Comparison of ENCODE assay signal across 1 mouse cellular context in genomic region chr19:8806810-8807209, GRCm38 (mm10).
TF ChIP-seq lines count a peak whose summit lies in the region.

No protein-coding gene starts in this region.

TF ChIP-seq in CH12.LX, 34 proteins besides CTCF, POLR2A, EP300 and RAD21:
- TF ChIP-seq USF2 (conservative IDR thresholded peaks at IDR 0.05; ENCODE audit: low read depth, low read length) (no peak), GABPA (IDR thresholded peaks at IDR 0.05; ENCODE audit: insufficient replicate concordance, low read depth, low read length) (no peak), SIN3A (IDR thresholded peaks at IDR 0.05; ENCODE audit: low read length) (peak; percentile 93), NRF1 (IDR thresholded peaks at IDR 0.05; ENCODE audit: low read depth, low read length) (no peak), JUN (IDR thresholded peaks at IDR 0.05; ENCODE audit: insufficient read depth, low read depth, low read length) (no peak), TCF12 (IDR thresholded peaks at IDR 0.05; ENCODE audit: low read depth, low read length) (peak; percentile 71; the same call in 1 of the 2 replicates), KAT2A (IDR thresholded peaks at IDR 0.05; ENCODE audit: insufficient replicate concordance, low read length) (no peak), CHD1 (IDR thresholded peaks at IDR 0.05; ENCODE audit: low read depth, low read length) (0 out of 2 replicates have a peak, but pooled peaks have one; percentile 44), MAX (IDR thresholded peaks at IDR 0.05; ENCODE audit: low read length) (peak; percentile 21; the same call in 1 of the 2 replicates), ETS1 (conservative IDR thresholded peaks at IDR 0.05; ENCODE audit: low read depth, low read length) (peak; percentile 72), JUND (conservative IDR thresholded peaks at IDR 0.05; ENCODE audit: low read depth, low read length) (no peak), USF1 (IDR thresholded peaks at IDR 0.05; ENCODE audit: low read depth, low read length) (no peak), MXI1 (IDR thresholded peaks at IDR 0.05; ENCODE audit: low read depth, low read length) (0 out of 2 replicates have a peak, but pooled peaks have one; percentile 14), MAFK (IDR thresholded peaks at IDR 0.05; ENCODE audit: insufficient replicate concordance, low read length) (peak; percentile 63), MAZ (IDR thresholded peaks at IDR 0.05; ENCODE audit: low read depth, low read length) (no peak), MEF2A (IDR thresholded peaks at IDR 0.05; ENCODE audit: borderline replicate concordance, low read depth, low read length) (peak; percentile 38; the same call in 1 of the 2 replicates), TBP (conservative IDR thresholded peaks at IDR 0.05; ENCODE audit: low read depth, low read length) (no peak), IRF4 (IDR thresholded peaks at IDR 0.05; ENCODE audit: low read depth, low read length) (peak; percentile 88), MYC (IDR thresholded peaks at IDR 0.05; ENCODE audit: low read depth, low read length) (peak; percentile 29; the same call in 1 of the 2 replicates), ZNF384 (IDR thresholded peaks at IDR 0.05; ENCODE audit: low read depth, low read length) (no peak), ZMIZ1 (IDR thresholded peaks at IDR 0.05; ENCODE audit: low read depth, low read length) (0 out of 2 replicates have a peak, but pooled peaks have one; percentile 52), NELFE (IDR thresholded peaks at IDR 0.05; ENCODE audit: low read depth, low read length) (no peak), UBTF (IDR thresholded peaks at IDR 0.05; ENCODE audit: low read depth, low read length) (no peak), BHLHE40 (IDR thresholded peaks at IDR 0.05; ENCODE audit: low read depth, low read length) (peak; percentile 39; the same call in 1 of the 2 replicates), SMC3 (IDR thresholded peaks at IDR 0.05; ENCODE audit: low read depth, low read length) (no peak; the same call in 1 of the 2 replicates), HCFC1 (IDR thresholded peaks at IDR 0.05; ENCODE audit: low read depth, low read length) (peak; percentile 42; the same call in 1 of the 2 replicates), ZKSCAN1 (IDR thresholded peaks at IDR 0.05; ENCODE audit: borderline replicate concordance, low read depth, low read length) (no peak), ZC3H11A (IDR thresholded peaks at IDR 0.05; ENCODE audit: low read depth, low read length) (no peak), ELF1 (IDR thresholded peaks at IDR 0.05; ENCODE audit: low read depth, low read length) (peak; percentile 50; the same call in 1 of the 2 replicates), RCOR1 (conservative IDR thresholded peaks at IDR 0.05; ENCODE audit: low read depth, low read length) (peak; percentile 52; the same call in 1 of the 2 replicates), CHD2 (IDR thresholded peaks at IDR 0.05; ENCODE audit: low read length) (0 out of 2 replicates have a peak, but pooled peaks have one; percentile 15), POLR2AphosphoS2 (IDR thresholded peaks at IDR 0.05; ENCODE audit: low read depth, low read length) (peak; percentile 46; the same call in 1 of the 2 replicates), PAX5 (IDR thresholded peaks at IDR 0.05; ENCODE audit: low read length) (no peak), E2F4 (IDR thresholded peaks at IDR 0.05; ENCODE audit: insufficient replicate concordance, low read depth, low read length) (no peak)
